Mouse (Mus musculus): ENCODE results near the gene Tsnaxip1.

DNA sequence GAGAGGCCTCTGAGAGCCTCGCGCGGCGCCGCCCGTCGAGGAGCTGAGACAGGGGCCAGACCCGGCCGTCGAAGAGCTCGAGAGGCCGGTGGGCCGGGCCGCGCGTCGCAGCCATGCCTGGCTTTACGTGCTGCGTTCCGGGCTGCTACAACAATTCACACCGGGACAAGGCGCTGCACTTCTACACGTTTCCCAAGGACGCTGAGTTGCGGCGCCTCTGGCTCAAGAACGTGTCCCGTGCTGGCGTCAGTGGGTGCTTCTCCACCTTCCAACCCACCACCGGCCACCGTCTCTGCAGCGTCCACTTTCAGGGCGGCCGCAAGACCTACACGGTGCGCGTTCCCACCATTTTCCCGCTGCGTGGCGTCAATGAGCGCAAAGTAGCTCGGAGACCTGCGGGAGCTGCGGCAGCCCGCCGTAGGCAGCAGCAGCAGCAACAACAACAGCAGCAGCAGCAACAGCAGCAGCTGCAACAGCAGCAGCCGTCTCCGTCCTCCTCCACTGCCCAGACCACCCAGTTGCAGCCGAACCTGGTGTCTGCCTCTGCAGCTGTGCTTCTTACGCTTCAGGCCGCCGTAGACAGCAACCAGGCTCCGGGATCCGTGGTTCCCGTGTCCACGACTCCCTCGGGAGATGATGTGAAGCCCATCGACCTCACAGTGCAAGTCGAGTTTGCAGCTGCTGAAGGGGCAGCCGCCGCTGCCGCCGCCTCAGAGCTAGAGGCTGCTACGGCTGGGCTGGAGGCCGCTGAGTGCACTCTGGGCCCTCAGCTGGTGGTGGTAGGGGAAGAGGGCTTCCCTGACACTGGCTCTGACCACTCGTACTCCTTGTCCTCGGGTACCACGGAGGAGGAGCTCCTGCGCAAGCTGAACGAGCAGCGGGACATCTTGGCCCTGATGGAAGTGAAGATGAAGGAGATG is 28.0 kb downstream of the Tsnaxip1 start:
- TF ChIP-seq CTCF (IDR thresholded peaks at IDR 0.05; ENCODE audit: borderline replicate concordance, extremely low read depth, insufficient read depth, insufficient read length) (no peak), POLR2A (IDR thresholded peaks at IDR 0.05; ENCODE audit: borderline replicate concordance, extremely low read depth, insufficient read depth, insufficient read length, poor library complexity, severe bottlenecking) (no peak)
